Mouse (Mus musculus): ENCODE data around the gene Ppp1r3f.

The Ppp1r3f gene

DNA sequence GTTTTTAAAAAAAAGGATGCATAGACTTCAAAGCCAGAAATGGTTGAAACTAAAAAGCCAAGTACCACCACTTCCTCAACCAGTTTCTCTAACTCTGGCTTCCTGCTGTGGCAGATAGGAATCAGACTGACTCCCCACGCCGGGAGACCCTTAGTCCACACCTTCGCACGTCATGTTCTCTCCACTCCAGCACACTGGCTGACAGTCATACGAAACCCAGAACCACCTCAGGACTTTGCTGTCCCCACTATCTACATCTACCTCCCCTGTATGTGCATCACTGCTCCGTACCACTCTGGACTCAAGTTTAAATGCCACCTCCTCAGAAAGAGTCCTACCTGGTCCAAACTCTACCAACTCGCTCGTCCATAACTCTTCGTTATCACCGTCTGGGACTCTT lies 1.6 kb downstream of the Ppp1r3f start:
- no peak for TF ChIP-seq GATA4 (IDR thresholded peaks at IDR 0.05; ENCODE audit: insufficient replicate concordance, low read length)

DNA sequence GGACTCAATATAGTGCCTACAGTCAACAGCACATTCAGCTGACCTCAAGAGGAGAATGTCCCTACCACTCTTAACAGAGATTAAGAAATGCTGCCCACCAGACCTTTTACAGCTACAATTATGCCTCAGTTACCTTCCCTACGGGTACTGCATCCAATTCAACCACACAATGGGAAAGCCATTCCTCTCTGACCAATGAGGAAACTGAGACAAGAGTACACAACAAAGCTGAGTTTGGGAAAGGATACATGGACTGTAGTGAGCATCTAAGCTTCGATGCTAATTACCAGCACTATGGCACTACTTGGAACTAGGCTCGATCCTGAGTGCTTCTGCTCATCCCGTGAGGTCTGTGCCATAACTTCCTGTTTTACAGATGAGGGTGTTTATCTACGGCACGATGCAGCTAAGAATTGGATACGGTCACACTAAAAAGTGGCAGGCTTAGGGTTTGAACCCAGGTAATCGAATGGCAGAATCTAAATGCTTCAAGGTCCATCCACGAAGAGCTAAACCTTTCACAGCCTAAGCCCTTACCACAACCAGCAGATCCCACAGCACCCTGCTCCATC lies 2.4 kb downstream of the Ppp1r3f start:
- no peak for TF ChIP-seq GATA4 (IDR thresholded peaks at IDR 0.05; ENCODE audit: insufficient replicate concordance, low read length)

DNA sequence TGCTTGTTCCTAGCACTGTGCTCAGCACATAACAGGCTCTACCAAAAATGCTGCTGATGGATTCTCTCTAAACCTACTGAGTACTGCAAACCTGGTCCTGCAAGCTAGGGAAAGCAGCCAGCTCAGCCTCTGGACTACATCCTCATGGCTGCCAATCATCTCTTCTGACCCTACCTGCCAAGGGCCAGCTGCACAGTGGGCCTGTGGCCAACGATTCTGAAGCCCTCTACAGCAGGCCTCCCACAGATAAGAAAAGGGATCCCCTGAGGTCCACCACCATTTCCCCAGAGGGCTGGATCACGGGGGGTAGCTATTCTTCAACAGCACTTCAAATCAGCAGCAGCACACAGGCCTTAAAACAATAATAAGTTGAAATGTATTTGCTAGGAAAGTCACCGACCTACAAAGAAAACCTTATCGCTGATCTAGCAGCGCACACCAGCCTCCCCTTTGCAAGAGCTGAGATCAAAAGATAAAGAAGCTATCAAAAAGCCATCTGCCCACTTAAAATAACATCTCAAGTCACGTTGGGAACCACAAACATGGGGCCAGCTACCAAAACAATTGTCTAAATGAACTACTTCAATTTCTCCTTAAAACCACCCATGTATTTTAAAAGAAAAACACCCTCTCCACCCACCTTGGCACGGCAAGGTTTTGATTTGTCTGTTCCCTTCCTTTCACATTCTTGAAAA lies 3.5 kb downstream of the Ppp1r3f start:
- TF ChIP-seq GATA4 (IDR thresholded peaks at IDR 0.05; ENCODE audit: insufficient replicate concordance, low read length) = no peak

DNA sequence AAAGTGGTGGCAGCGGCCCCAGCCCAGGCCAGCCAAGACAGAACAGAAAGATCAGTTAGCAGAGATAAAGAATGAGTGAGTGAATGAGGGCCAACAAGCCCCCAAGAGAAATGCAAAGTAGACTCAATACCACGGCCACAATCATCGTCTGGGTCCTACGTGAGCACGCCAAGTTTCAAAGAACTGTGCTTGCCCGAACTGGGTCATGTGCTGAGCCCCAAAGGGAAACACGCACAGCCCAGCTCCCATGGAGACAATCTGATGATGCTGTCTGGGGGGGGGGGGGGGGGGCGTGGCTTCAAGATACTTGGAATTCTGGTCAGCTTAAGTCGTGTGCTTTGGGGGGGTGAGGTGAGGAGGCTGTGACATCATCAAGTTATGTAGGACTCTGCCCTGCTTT lies 6.6 kb downstream of the Ppp1r3f start:
- TF ChIP-seq GATA4 (IDR thresholded peaks at IDR 0.05; ENCODE audit: insufficient replicate concordance, low read length) = no peak

DNA sequence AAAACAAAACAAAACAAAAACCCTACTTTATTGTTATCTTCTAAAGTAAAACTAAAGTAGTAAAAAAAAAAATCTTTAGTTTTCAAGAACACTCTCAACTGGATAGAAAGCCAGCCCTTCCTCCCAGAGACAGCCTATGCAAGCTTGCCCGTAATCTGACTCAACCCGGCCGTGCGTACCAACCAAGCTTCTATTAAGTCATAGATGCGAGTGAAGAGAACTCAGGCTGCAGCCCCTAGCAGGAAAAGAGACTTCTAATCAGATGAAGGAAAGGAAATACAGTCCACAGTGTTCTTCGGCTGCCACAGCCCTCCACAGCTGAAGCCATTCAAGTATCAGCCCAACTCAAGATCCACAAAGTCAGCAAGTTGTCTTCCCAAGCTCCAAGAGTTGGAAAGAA lies 7.7 kb downstream of the Ppp1r3f start:
- TF ChIP-seq GATA4 (IDR thresholded peaks at IDR 0.05; ENCODE audit: insufficient replicate concordance, low read length) = no peak

DNA sequence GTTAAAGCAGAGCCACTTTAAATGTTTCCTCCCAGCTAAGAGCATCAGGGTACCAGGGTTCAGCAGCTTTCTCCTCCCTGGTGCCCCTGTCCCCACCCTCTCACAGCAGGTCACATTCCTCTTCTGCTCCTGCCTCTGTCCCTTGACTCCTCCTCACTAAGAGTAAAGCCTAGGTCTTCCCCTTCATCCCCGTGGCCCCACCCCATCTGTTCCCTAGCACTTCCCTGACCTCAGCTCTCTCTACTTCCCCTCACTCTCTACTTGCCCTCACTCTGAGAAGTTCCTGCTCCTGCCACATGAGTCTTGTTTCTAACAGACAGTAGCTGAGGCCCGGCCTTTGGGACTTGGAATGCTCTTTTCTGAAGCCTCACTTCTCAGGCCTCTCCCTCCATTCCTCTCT lies 11.0 kb downstream of the Ppp1r3f start:
- no peak for TF ChIP-seq GATA4 (IDR thresholded peaks at IDR 0.05; ENCODE audit: insufficient replicate concordance, low read length)

DNA sequence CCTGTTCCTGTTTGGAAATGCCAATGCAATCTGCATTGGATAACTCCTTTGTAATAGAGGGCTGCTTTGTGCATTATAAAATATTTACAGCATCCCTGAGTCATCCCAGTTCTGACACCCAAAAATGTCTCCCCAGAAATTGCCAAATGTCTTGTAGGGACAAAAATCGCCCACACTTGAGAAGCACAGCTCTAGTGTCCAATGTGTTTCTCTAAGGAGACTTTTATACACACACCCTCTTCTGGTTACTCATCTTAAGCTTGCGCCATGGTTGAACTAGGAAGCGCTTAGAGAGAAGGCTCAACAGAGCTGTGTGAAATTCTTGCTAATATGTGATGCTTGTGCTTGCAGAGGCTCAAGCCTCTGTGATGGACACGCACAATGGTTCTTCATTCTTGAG lies 20.6 kb downstream of the Ppp1r3f start:
- TF ChIP-seq GATA4 (IDR thresholded peaks at IDR 0.05; ENCODE audit: insufficient replicate concordance, low read length) = no peak

DNA sequence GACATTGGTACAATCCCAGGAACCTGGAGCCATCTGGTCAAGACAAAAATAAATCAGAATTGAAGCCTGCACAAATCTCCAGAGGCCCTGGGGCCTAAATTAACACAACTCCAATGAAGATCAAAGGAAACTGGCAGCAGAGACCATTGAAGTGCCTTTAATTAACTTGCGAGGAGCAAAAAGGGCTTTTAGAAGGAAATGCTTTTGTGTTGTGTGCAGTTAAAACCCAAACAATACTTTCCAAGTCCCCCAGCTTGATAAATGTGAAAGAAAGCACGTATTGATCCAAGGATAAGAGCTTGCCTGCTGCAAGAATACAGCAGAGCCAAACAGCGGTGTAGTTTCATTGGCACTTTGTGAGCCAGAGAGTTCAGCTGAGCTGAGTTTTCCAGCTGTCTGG lies 49.1 kb downstream of the Ppp1r3f start:
- no peak for TF ChIP-seq GATA4 (IDR thresholded peaks at IDR 0.05; ENCODE audit: insufficient replicate concordance, low read length)

All from liver, adult (tissue).